Mouse (Mus musculus) thymus, adult 2 months (tissue): Measurements from ENCODE around the gene Rab10.

Experiments used
- CTCF ChIP-seq: fragments of 200-500 bp; IDR thresholded peaks from 2 replicates; pipeline ENCODE4 v1.5.1; 2012; ENCODE audit warnings: mild to moderate bottlenecking, control low read depth, low read length, moderate library complexity, borderline replicate concordance; ENCODE audit not compliant: control insufficient read depth, poor library complexity, insufficient read depth; ENCODE audit errors: extremely low read depth
- POLR2A ChIP-seq: fragments of 200-500 bp; IDR thresholded peaks from 2 replicates; pipeline ENCODE4 v1.6.1; 2012; ENCODE audit warnings: mild to moderate bottlenecking, low read length, control low read depth, moderate library complexity; ENCODE audit not compliant: control insufficient read depth, poor library complexity, insufficient read depth; ENCODE audit errors: extremely low read depth

DNA sequence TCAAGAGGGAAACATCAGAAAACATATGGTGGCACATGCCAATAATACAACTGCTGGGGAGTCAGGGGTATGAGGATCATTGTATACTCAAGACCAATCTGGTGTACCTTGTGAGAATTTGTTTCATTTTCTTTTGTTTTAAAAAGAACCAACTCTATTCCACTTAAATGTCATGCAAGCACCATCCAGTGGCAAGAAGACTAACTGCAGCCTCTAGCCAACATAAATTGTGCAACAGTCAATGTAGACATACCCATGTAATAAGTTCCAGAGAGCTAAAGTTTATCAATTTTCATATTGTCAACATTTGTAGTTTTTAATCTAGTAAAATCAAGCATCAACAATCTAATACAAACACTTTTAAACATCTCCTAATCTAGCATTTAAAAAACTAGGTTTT, 39.0 kb downstream of the Rab10 start:
- TF ChIP-seq CTCF (no peak), POLR2A (no peak)
